Mouse (Mus musculus) midbrain, embryonic 14.5 days (tissue): ENCODE data around the gene Rnf34. TPM values are rescaled to one million over a fixed set of nuclear protein-coding genes. Genes with fewer than 3 reads are reported as not detected.

ENCODE experiments used
- ATAC-seq: fragments of 200-750 bp; cut with Nextera tagmentation; 2 replicates; pipeline ENCODE4 v1.8.0; 2017; ENCODE audit warnings: moderate number of reproducible peaks, moderate library complexity; ENCODE audit not compliant: low FRiP score, low TSS enrichment
- DNase-seq: peaks from one replicate; pipeline ENCODE4 v3.0.0-alpha.2; 2015
- H3K27ac ChIP-seq: fragments of 300-500 bp; sonication (generic); replicated peaks from 2 replicates; pipeline ENCODE4 v1.5.1; 2014; ENCODE audit warnings: mild to moderate bottlenecking, low read depth, low read length, moderate library complexity
- H3K27me3 ChIP-seq: fragments of 300-500 bp; sonication (generic); 2 replicates; pipeline ENCODE4 v1.6.1; 2014; ENCODE audit warnings: low read length, control low read depth, mixed read lengths; ENCODE audit not compliant: control insufficient read depth, insufficient read depth
- H3K36me3 ChIP-seq: fragments of 300-500 bp; sonication (generic); 2 replicates; pipeline ENCODE4 v1.6.1; 2014; ENCODE audit warnings: low read length, control low read depth; ENCODE audit not compliant: control insufficient read depth, insufficient read depth
- H3K4me1 ChIP-seq: fragments of 300-500 bp; sonication (generic); 2 replicates; pipeline ENCODE4 v1.6.1; 2014; ENCODE audit warnings: mild to moderate bottlenecking, antibody characterized with exemption, low read length, control low read depth; ENCODE audit not compliant: control insufficient read depth, insufficient read depth
- H3K4me2 ChIP-seq: fragments of 300-500 bp; sonication (generic); 2 replicates; pipeline ENCODE4 v1.6.1; 2014; ENCODE audit warnings: mild to moderate bottlenecking, low read length, moderate library complexity
- H3K4me3 ChIP-seq: fragments of 300-500 bp; sonication (generic); replicated peaks from 2 replicates; pipeline ENCODE4 v1.5.1; 2014; ENCODE audit warnings: low read depth, low read length
- H3K9ac ChIP-seq: fragments of 300-500 bp; sonication (generic); replicated peaks from 2 replicates; pipeline ENCODE4 v1.6.1; 2014; ENCODE audit warnings: mild to moderate bottlenecking, low read length, moderate library complexity
- H3K9me3 ChIP-seq: fragments of 300-500 bp; sonication (generic); 2 replicates; pipeline ENCODE4 v1.6.1; 2016; ENCODE audit warnings: low read length, control low read depth, mixed read lengths; ENCODE audit not compliant: control insufficient read depth
- WGBS: fragments of 180-500 bp; shearing (Covaris S2); extraction: QIAGEN DNeasy Blood & Tissue Kit; methylation state at CpG from one replicate; pipeline ENCODE4 v1.1.7; 2014; 5-methylcytosine and 5-hydroxymethylcytosine counted together
- polyA plus RNA-seq: library from polyadenylated mRNA; unstranded; fragments of >200 nt; fragmentation: Nextera tagmentation; extraction: Ambion mirVana; gene quantifications from 2 replicates; pipeline ENCODE4 v1.2.1, GENCODE M21; 2014

Rnf34 gene
- 41.2 and 62.7 TPM in 2 replicates for polyA plus RNA-seq

- peak; percentile 100 for ATAC-seq
- Histone ChIP-seq H3K4me2 (peak within 1 kb of the TSS; percentile 97), H3K27me3 (no peaks in the 10 kb centered on the region), H3K9me3 (no peaks in the 10 kb centered on the region), H3K4me3 (peak within 1 kb of the TSS; percentile 76), H3K36me3 (no peaks in the 10 kb centered on the region), H3K9ac (peak within 1 kb of the TSS; percentile 92), H3K4me1 (peaks cover 21% of the 10 kb centered on the region), H3K27ac (peak within 1 kb of the TSS; percentile 92)
- peak; percentile 100 for DNase-seq
- WGBS = under 1% methylated on average over 61 of the region's 61 CpGs
Observed at GRCm38 (mm10) chr5:122849521-122850318, at the start of gene Rnf34. Rnf34 (plus strand) TSS chr5:122850048.

GRCm38 (mm10) chr5:122800345-122801010 lies 49.4 kb upstream of the Rnf34 start:
- no peak overlapping the region for H3K27ac ChIP-seq
- DNase-seq (no peak), ATAC-seq (no peak)
- no peaks in the 10 kb centered on the region for H3K4me1 ChIP-seq
- no peaks in the 10 kb centered on the region for H3K9me3 ChIP-seq
- no peak overlapping the region for H3K4me2 ChIP-seq
- peaks cover 93% of the 10 kb centered on the region for H3K36me3 ChIP-seq
- no peaks in the 10 kb centered on the region for H3K27me3 ChIP-seq
- no peak overlapping the region for H3K4me3 ChIP-seq
- WGBS = 84% methylated on average over 13 of the region's 13 CpGs
- no peak overlapping the region for H3K9ac ChIP-seq

GRCm38 (mm10) chr5:122801684-122802083 lies 48.2 kb upstream of the Rnf34 start:
- Histone ChIP-seq H3K4me1 (no peaks in the 10 kb centered on the region), H3K27me3 (no peaks in the 10 kb centered on the region), H3K9me3 (no peaks in the 10 kb centered on the region), H3K9ac (no peak overlapping the region), H3K4me2 (no peak overlapping the region), H3K27ac (no peak overlapping the region), H3K4me3 (no peak overlapping the region), H3K36me3 (peaks cover 96% of the 10 kb centered on the region)
- ATAC-seq = no peak
- no peak for DNase-seq
- 97% methylated on average over 8 of the region's 8 CpGs for WGBS

GRCm38 (mm10) chr5:122802706-122803105 lies 47.1 kb upstream of the Rnf34 start:
- Histone ChIP-seq H3K9me3 (no peaks in the 10 kb centered on the region), H3K4me3 (no peak overlapping the region), H3K9ac (no peak overlapping the region), H3K27ac (no peak overlapping the region), H3K4me1 (no peaks in the 10 kb centered on the region), H3K4me2 (no peak overlapping the region), H3K27me3 (no peaks in the 10 kb centered on the region), H3K36me3 (peaks cover 99% of the 10 kb centered on the region)
- 91% methylated on average over 9 of the region's 9 CpGs for WGBS
- ATAC-seq = no peak
- DNase-seq = no peak

GRCm38 (mm10) chr5:122805503-122805902 lies 44.3 kb upstream of the Rnf34 start:
- 75% methylated on average over 3 of the region's 3 CpGs for WGBS
- ATAC-seq (no peak), DNase-seq (no peak)
- H3K4me1 ChIP-seq = no peaks in the 10 kb centered on the region
- no peak overlapping the region for H3K27ac ChIP-seq
- H3K9ac ChIP-seq = no peak overlapping the region
- no peak overlapping the region for H3K4me3 ChIP-seq
- peaks cover 96% of the 10 kb centered on the region for H3K36me3 ChIP-seq
- H3K9me3 ChIP-seq = no peaks in the 10 kb centered on the region
- no peak overlapping the region for H3K4me2 ChIP-seq
- H3K27me3 ChIP-seq = no peaks in the 10 kb centered on the region

DNA sequence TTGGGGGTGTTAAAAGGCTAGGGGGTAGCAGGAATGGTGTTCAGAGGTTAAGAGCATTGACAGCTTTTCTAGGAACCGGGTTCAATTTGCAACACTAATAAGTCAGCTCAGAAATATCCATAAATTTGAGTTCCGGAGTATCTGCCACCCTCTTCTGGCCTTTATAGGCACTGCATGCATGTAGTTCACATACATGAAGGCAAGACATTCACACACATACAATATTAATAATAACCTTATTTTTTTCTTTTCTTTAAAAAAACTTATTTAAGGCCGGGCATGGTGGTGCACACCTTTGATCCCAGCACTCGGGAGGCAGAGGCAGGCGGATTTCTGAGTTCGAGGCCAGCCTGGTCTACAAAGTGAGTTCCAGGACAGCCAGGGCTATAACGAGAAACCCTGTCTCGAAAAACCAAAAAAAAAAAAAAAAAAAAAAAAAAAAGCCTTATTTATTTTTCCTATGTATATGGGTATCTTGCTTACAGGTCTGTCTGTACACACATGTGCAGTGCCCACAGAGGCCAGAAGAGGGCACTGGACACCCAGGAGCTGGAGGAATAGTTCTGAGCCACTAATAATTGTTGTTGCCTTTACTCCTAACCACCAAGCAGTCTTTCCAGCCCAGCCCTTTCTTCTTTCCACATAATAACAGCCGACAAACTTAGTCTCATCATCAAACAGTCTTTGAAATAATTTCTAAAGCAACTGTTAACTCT lies 38.3 kb upstream of the Rnf34 start:
- ATAC-seq (no peak), DNase-seq (peak; percentile 80)
- no peak overlapping the region for H3K4me2 ChIP-seq
- peaks cover 89% of the 10 kb centered on the region for H3K36me3 ChIP-seq
- H3K9ac ChIP-seq = no peak overlapping the region
- no peaks in the 10 kb centered on the region for H3K27me3 ChIP-seq
- 92% methylated on average over 9 of the region's 9 CpGs for WGBS
- H3K4me3 ChIP-seq = no peak overlapping the region
- no peaks in the 10 kb centered on the region for H3K9me3 ChIP-seq
- no peaks in the 10 kb centered on the region for H3K4me1 ChIP-seq
- no peak overlapping the region for H3K27ac ChIP-seq

- Histone ChIP-seq H3K9ac (no peak overlapping the region), H3K9me3 (no peaks in the 10 kb centered on the region), H3K4me3 (no peak overlapping the region), H3K27ac (no peak overlapping the region), H3K27me3 (no peaks in the 10 kb centered on the region), H3K4me2 (no peak overlapping the region), H3K36me3 (peaks cover 89% of the 10 kb centered on the region), H3K4me1 (no peaks in the 10 kb centered on the region)
- WGBS = 93% methylated on average over 3 of the region's 3 CpGs
- no peak for DNase-seq
- no peak for ATAC-seq
Observed at GRCm38 (mm10) chr5:122812699-122813098, 37.1 kb upstream of the Rnf34 start.

DNA sequence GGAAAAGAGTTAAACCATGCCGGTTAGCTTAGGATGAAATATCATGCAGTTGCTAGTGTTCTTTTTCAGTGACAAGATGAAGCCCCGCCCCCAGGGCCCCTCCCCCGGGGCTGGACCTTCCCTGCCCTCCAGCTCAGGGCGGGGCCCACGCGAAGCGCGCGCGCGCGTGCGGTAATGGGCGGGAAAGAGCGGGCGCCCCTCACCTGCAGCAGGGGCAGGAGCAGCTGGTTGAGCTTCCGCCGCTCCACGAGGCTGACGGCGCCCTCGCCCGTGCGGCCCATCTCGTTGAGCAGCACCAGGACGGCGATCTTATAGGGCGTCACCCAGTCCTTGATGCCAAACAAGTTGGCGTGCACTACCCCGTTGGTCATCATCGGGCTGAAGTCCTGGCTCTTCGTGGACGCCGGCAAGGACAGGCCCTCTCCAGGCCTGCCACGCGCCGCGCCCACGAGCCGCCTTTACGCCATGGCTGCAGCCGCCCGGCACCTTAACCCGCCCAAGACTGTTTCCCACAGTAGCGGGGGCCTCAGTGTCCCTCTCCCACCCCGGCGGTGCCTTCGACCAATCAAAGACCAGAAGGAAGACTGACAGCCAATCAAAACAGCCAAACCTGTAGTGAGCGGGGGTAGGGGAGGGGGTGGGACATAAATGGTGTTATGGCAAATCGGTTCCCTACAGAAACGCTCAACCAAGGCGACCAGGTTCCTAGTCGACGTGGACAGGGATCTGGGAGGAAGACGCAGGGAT lies 28.9 kb upstream of the Rnf34 start, which contains the start of gene Anapc5:
Gene Anapc5 (minus strand): TSS at position 563 of the 747 bp plus-strand sequence.
- Histone ChIP-seq H3K4me2 (peak within 1 kb of the TSS; percentile 59), H3K9me3 (no peaks in the 10 kb centered on the region), H3K27ac (peak within 1 kb of the TSS; percentile 96), H3K27me3 (no peaks in the 10 kb centered on the region), H3K4me3 (peak within 1 kb of the TSS; percentile 87), H3K9ac (peak within 1 kb of the TSS; percentile 88), H3K36me3 (peaks cover 32% of the 10 kb centered on the region), H3K4me1 (peaks cover 12% of the 10 kb centered on the region)
- DNase-seq = peak; percentile 97
- WGBS = under 1% methylated on average over 55 of the region's 55 CpGs
- peak; percentile 99 for ATAC-seq
